Mouse (Mus musculus) urinary bladder, postnatal 25 days (tissue): ENCODE measurements around the gene Ccl4.

ENCODE experiments used
- DNase-seq: peaks from one replicate; pipeline ENCODE4 v3.0.0; 2022; ENCODE audit warnings: low spot score

Gene Ccl4

DNA sequence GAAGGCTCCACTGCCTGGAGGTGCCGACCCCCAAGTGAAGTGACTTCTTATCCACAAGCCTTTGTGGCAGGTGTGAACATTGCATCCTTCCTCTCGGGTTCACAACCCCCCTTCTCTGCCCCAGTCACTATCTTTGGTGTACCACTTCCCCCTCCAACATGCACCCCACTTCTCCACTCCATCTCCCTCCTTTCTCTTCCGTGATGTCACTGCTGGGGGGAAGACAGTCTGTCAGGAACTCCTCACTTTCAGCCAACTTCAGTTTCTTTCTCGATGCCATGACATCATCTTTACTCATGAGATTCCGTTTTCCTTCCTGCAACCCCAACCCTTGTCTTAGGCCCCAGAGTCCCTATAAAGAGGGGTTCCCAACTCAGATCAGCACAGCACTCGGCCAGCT lies at the start of gene Ccl4:
Gene Ccl4 (plus strand): TSS at position 381 of the 400 bp plus-strand sequence.
- DNase-seq: no peak

- DNase-seq: no peak
Observed at GRCm38 (mm10) chr11:83616586-83616985, 45.8 kb upstream of the Ccl4 start.

- DNase-seq: no peak
Observed at GRCm38 (mm10) chr11:83618238-83618637, 44.1 kb upstream of the Ccl4 start.

DNA sequence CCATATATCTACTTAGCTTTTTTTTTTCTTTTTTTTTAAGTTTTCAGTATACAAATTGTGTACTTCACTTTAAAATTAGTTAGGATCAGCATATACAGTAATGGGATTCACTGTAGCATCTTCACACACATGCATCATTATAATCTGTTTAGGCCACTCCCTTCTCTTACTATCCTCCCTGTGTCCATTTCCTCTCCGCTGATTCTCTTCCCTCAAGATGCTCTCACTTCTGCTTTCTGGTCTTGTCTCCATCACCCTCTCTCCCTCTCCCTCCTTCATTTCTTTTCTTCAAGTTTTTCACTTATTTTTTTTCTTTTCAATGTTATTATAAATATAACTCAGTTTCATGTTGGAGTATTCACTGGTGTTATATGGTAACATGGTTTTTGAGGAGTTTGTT lies 43.3 kb upstream of the Ccl4 start:
- no peak for DNase-seq

GRCm38 (mm10) chr11:83623586-83623985 lies 38.8 kb upstream of the Ccl4 start:
- no peak for DNase-seq

GRCm38 (mm10) chr11:83628808-83629207 lies 33.6 kb upstream of the Ccl4 start:
- no peak for DNase-seq

DNA sequence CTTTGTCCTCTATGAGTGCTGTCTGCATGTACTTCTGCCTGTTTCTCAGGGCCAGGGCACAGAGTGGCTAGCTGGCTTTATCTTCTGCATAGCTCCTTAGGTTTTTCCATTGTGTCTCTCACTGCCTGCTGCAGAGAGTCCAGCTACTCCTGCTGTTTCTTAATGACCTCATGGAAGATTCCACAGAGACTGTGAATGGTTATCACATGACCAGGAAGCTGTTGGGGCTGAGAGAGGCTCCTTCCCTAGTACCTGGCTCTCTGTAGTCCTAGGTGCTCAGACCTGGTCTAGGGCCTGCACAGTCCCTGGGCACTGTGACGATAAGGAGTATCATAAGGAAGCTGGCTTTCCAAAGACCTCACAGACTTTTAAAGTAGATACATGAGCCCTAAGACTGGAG lies 31.8 kb upstream of the Ccl4 start:
- DNase-seq: no peak

GRCm38 (mm10) chr11:83631065-83631464 lies 31.3 kb upstream of the Ccl4 start:
- DNase-seq: no peak

GRCm38 (mm10) chr11:83632744-83633143 lies 29.6 kb upstream of the Ccl4 start:
- DNase-seq: no peak

- DNase-seq: no peak
Observed at GRCm38 (mm10) chr11:83634425-83634824, 28.0 kb upstream of the Ccl4 start.

GRCm38 (mm10) chr11:83634898-83635297 lies 27.5 kb upstream of the Ccl4 start:
- DNase-seq: no peak

- no peak for DNase-seq
Observed at GRCm38 (mm10) chr11:83636742-83637235, 25.6 kb upstream of the Ccl4 start.

DNA sequence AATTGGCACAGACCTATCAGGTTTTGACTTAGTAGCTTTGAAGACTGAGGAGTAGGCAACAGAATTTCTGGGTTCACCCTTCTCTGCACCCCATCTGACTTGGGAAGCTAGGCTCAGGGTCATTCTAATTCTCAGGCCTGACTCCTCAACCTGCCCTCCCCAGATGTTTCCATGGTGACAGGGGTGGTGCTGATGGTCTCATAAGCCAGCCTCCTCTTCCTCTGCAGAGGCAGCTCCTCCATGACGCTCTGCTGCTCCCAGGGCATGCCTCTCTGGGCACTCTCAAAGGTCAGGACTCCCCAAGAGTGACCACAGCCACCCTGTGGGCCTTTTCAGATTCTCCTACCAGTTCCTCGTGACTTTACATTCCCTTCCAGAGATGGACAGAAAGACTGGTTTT lies 23.4 kb upstream of the Ccl4 start:
- DNase-seq: no peak

- DNase-seq: no peak
Observed at GRCm38 (mm10) chr11:83639533-83639932, 22.9 kb upstream of the Ccl4 start.

DNA sequence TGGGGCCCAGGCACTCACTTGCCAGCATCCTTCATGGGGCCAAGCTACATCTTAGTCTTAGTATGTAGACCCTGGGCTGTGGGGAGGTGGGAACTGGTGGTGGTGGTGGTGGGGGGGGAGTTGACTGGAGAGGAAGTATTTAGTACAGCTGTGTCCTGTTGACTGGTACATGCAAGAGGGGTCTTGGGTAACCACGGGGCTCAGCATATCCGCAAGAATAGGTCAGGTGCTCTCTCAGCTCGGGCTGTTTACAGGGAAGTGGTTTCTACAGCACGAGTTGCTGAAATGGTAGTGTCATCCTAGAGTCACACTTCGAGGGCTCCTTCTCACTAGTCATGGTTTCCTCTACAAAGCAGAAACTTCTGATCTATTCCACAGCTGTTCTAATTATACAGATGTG lies 22.2 kb upstream of the Ccl4 start:
- no peak for DNase-seq

DNA sequence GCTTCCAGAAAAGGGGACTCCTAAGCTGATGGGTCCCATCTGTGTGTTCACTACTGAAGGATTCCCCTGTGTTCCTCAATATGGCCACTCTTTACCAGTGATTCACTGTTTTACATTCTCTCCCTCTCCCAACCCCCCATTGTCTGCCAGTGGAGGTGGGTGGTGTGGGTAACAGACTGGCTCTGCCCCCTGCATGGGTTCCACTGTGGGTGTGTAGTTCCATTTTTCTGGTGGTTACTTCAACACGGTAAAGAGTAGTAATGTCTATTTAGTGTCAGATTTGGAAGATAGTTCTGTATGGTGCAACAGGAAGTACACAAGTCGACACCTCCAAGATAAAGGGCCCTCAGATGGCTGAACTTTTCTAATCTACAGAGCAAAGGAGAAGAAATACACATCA lies 21.2 kb upstream of the Ccl4 start:
- DNase-seq: no peak

DNA sequence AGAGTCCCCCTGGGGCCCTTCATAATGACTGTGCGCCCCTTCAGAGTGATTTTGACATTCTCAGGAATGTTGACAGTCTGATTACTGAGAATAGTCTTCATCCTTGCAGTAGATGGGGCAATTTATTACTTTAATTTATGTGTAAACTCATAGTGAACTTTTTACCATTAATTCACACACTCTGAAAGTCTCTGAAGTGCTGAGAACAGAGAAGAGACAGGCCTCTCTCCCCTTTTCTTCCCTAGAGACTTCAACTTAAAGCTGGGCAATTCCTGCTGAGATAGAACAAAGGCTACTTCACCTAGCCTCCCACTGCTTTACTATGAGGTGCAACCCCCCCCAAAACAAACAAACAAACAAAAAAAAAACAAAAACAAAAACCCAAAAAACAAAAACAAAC lies 16.9 kb upstream of the Ccl4 start, which contains the start of gene Rpl9-ps1:
Gene Rpl9-ps1 (minus strand): TSS at position 101 of the 400 bp plus-strand sequence.
- no peak for DNase-seq

DNA sequence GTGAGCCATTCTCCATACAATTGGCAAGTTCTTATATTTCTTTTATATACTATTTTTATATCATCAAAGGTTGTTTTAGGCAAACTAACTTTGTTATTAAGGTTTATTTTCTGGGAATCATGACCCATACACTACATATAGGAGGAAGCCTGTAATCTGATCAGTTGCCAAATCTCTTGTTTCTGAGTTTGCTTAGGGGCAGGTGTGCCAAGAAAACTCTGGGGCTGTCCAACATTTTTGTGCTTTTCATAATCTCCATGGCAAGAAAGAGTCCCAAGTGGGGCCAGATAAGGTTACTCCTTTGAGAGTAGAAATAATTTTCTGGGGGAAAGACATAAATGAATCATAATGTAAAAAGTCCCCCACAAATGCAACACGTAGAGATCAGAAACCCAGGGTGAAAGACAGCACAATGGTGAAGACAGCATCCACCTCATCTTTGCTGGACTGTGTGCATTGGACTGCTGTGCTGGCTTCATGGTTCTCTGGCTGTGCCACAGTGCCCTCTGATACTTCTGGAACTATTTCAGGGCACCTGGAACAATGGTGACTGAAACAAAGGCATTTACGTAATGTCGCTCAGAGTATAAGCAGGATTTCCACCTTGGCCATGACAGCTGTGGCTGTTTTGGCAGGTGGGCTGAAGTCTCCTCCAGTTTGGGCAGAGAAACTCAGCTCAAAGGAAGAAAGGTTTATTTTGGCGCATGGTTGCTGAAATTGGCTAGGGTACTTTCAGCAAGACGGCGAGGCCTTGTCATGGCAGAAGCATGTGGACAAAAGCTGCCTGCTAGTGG lies 15.8 kb upstream of the Ccl4 start:
- DNase-seq: no peak

DNA sequence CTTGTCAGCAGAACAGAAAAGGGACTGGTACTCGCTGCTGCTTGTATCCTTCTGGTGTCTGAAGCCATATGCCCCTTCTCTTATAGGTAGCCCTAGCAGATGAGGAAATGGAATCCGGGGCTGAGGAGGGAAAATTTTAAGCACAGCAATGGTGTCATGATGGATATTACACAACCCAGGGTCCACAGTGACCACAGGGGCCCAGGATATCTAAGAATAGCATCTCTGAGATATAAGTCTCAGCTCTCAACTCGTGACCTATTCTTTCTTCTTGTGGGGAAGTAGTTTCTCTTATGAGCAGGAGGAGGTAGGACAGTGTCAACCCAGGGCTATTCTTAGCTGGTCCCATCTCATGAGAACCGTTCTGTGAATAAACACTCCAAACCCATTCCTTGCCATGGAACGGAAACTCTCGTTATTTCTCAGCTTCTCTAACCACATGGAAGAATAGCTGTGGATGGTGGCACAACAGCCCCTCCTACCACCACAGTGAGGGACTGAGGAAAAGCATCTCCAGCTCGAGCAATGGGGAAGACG lies 13.0 kb upstream of the Ccl4 start, which contains the start of gene Ccl3:
Gene Ccl3 (minus strand): TSS at position 51 of the 537 bp plus-strand sequence.
- DNase-seq: no peak

- DNase-seq: no peak
Observed at GRCm38 (mm10) chr11:83654606-83655005, 7.8 kb upstream of the Ccl4 start.

- DNase-seq: no peak
Observed at GRCm38 (mm10) chr11:83657508-83657907, 4.9 kb upstream of the Ccl4 start.

DNA sequence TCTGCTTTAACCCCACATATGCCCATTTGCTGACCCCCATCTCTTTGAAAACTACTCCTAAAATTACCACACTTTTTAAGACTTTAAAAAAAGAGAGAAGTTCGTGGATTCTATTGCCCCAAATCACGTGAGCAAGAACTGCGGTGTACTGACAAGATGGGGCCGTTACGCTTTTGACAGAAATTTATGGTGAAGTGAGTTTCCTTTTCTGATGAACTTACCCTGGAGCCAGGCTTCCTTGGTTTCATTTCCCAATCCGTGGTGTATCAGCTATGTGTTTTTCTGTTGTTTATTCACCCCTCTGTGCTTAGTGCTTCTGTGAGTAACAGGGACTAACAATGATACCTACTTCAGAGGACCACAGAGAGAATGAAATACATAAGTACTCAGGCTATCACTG lies 3.6 kb upstream of the Ccl4 start:
- no peak for DNase-seq

GRCm38 (mm10) chr11:83663532-83663931 lies 1.1 kb downstream of the Ccl4 start:
- no peak for DNase-seq

- no peak for DNase-seq
Observed at GRCm38 (mm10) chr11:83671743-83672142, 9.4 kb downstream of the Ccl4 start.
